Mouse (Mus musculus) neural tube, embryonic 12.5 days (tissue): ENCODE results near the gene 4930568D16Rik. TPM values are rescaled to one million over a fixed set of nuclear protein-coding genes. Genes with fewer than 3 reads are reported as not detected.

Source experiments
- ATAC-seq: fragments of 200-750 bp; cut with Nextera tagmentation; 2 replicates; pipeline ENCODE4 v1.8.0; 2017; ENCODE audit warnings: low read depth, mild to moderate bottlenecking, moderate TSS enrichment, moderate library complexity; ENCODE audit not compliant: low FRiP score
- H3K27ac ChIP-seq: fragments of 300-500 bp; sonication (generic); 2 replicates; pipeline ENCODE4 v1.5.1; 2016
- H3K27me3 ChIP-seq: fragments of 300-500 bp; sonication (generic); replicated peaks from 2 replicates; pipeline ENCODE4 v1.6.1; 2016; ENCODE audit warnings: mild to moderate bottlenecking
- H3K36me3 ChIP-seq: fragments of 300-500 bp; sonication (generic); 2 replicates; pipeline ENCODE4 v1.6.1; 2016; ENCODE audit warnings: mild to moderate bottlenecking
- H3K4me1 ChIP-seq: fragments of 300-500 bp; sonication (generic); 2 replicates; pipeline ENCODE4 v1.6.1; 2016
- H3K4me2 ChIP-seq: fragments of 300-500 bp; sonication (generic); replicated peaks from 2 replicates; pipeline ENCODE4 v1.6.1; 2016; ENCODE audit warnings: mild to moderate bottlenecking
- H3K4me3 ChIP-seq: fragments of 300-500 bp; sonication (generic); 2 replicates; pipeline ENCODE4 v1.5.1; 2016
- H3K9ac ChIP-seq: fragments of 300-500 bp; sonication (generic); 2 replicates; pipeline ENCODE4 v1.6.1; 2016; ENCODE audit warnings: mild to moderate bottlenecking
- H3K9me3 ChIP-seq: fragments of 300-500 bp; sonication (generic); 2 replicates; pipeline ENCODE4 v1.6.1; 2016; ENCODE audit warnings: mild to moderate bottlenecking
- WGBS: fragments of 180-500 bp; shearing (Covaris S2); methylation state at CpG from one replicate; pipeline ENCODE4 v1.1.7; 2016; 5-methylcytosine and 5-hydroxymethylcytosine counted together
- polyA plus RNA-seq: library from polyadenylated mRNA; unstranded; fragments of >200 nt; fragmentation: Nextera tagmentation; extraction: Ambion mirVana; gene quantifications from 2 replicates; pipeline ENCODE4 v1.2.1, GENCODE M21; 2016

Gene 4930568D16Rik
- polyA plus RNA-seq, 1 experiment from 2014 or later = not detected

DNA sequence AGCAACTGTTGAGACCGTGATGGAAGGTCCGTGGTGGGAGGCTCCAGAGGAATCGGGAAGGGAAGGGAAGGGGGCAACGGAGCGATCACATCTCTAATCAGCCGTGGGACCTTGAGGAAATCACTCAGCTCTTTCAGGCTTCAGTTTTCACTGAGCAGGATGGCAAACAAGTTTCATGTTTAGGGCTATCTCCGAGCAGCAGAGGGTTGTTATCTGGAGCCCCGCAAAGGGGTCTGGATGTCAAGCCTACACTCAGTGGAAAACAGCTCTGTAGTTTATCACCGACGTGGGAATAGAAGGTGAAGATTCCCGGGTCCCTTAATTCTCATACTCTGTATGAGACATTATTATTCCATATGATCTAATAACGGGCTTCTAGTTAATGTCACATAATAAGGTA, 49.1 kb downstream of the 4930568D16Rik start:
- Histone ChIP-seq H3K4me2 (no peak overlapping the region), H3K9ac (no peak overlapping the region), H3K4me3 (no peak overlapping the region), H3K4me1 (no peaks in the 10 kb centered on the region), H3K27me3 (no peaks in the 10 kb centered on the region), H3K9me3 (no peaks in the 10 kb centered on the region), H3K36me3 (no peaks in the 10 kb centered on the region), H3K27ac (no peak overlapping the region)
- WGBS = 91% methylated on average over 12 of the region's 12 CpGs
- no peak for ATAC-seq

DNA sequence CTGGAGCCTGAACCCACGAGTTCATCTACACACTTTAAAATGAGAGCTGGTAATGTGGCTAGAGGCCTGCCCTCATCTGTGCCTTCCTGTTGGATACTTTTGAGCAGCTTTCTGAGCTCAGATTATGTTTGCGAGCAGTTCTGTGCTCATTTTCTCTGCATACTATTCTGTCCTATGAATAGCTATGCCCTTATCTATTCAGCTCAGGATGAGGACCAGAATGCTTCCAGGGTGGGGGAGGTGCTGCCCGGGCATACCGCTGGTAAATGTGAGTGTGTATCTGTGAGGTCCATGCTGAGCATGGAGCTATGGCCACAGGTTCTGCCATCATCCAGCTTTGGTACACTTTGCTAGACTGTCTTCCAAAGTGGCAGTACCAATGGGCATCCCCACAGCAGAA, 49.9 kb downstream of the 4930568D16Rik start:
- H3K36me3 ChIP-seq = no peaks in the 10 kb centered on the region
- no peak overlapping the region for H3K27ac ChIP-seq
- no peaks in the 10 kb centered on the region for H3K27me3 ChIP-seq
- no peaks in the 10 kb centered on the region for H3K4me1 ChIP-seq
- H3K4me3 ChIP-seq = no peak overlapping the region
- H3K9ac ChIP-seq = no peak overlapping the region
- H3K4me2 ChIP-seq = no peak overlapping the region
- 89% methylated on average over 4 of the region's 4 CpGs for WGBS
- H3K9me3 ChIP-seq = no peaks in the 10 kb centered on the region
- no peak for ATAC-seq

DNA sequence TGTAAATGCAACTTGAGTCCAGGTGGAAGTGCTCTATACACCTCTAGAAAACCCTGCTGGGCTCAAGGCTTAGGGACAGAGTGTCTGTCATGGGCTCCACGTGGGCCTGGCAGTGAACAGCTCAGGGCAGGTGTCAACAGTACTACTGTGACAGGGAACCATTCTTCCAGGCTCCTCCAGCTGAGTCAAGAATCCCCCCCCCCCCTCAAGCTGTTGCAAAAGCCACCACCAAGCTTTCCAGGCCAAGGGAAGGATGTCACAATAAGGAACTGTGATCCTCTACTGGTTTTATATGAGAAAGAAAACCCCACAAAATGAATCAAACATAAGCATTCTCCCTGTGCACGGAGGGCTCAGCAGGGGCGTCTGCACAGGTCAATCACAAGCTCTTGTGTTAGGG, 53.2 kb downstream of the 4930568D16Rik start:
- Histone ChIP-seq H3K4me3 (no peak overlapping the region), H3K9ac (no peak overlapping the region), H3K9me3 (no peaks in the 10 kb centered on the region), H3K27ac (no peak overlapping the region), H3K4me1 (no peaks in the 10 kb centered on the region), H3K36me3 (no peaks in the 10 kb centered on the region), H3K27me3 (no peaks in the 10 kb centered on the region), H3K4me2 (no peak overlapping the region)
- WGBS = 47% methylated on average over 3 of the region's 3 CpGs
- no peak for ATAC-seq

DNA sequence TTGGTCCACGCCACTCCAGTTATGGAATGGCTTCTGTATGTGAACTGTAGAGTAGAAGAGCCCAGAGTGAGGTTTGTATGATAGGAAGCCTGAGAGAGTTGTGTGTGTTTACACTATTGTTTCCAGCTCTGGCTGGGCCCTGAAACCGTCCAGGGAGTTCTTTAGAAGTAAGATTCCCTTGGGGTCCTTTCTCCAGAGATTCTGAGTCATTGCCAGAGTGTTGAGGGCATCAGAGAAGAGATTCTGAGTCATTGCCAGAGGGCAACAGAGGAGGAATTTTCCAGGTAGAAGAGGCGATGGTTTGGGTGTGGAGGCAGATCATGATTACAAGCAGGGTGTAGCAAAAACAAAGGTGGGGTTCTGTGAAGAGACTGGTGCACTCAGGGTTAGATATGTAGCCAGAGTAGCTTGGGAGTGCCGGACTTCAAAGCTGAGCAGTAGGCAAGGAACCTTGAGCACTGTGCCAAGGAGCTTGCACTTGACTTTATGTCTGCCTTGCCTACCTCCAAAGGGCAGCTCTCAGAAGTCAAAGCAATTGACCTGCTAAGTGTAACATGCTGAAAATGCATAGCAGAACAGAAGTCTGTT, 57.5 kb downstream of the 4930568D16Rik start:
- no peaks in the 10 kb centered on the region for H3K9me3 ChIP-seq
- no peak overlapping the region for H3K9ac ChIP-seq
- H3K27ac ChIP-seq = no peak overlapping the region
- no peak for ATAC-seq
- no peak overlapping the region for H3K4me3 ChIP-seq
- no peak overlapping the region for H3K4me2 ChIP-seq
- no peaks in the 10 kb centered on the region for H3K27me3 ChIP-seq
- no peaks in the 10 kb centered on the region for H3K36me3 ChIP-seq
- 87% methylated on average over 4 of the region's 4 CpGs for WGBS
- no peaks in the 10 kb centered on the region for H3K4me1 ChIP-seq

DNA sequence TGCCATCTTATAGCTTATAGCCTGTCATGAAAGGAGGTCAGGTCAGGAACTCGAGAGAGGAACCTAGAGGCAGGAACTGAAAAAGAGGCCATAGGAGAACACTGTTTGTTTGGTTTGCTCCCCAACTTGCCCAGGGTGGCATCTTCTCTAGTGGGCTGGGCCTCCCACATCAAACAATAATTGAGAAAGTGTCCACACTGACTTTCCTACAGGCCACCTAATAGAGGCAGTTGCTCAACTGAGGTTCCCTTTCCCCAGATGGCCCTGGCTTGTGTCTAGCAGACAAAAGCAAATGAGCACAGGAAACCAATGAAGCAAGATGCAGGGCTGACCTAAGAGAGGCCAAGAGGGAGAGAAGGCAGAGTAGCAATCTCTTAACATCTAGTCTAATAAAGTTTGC, 59.4 kb downstream of the 4930568D16Rik start:
- Histone ChIP-seq H3K9ac (no peak overlapping the region), H3K27ac (no peak overlapping the region), H3K4me2 (no peak overlapping the region), H3K4me3 (no peak overlapping the region), H3K9me3 (no peaks in the 10 kb centered on the region), H3K4me1 (no peaks in the 10 kb centered on the region; the same call in 1 of the 2 replicates), H3K27me3 (no peaks in the 10 kb centered on the region), H3K36me3 (no peaks in the 10 kb centered on the region)
- 74% methylated on average over 1 of the region's 1 CpGs for WGBS
- no peak for ATAC-seq

Other genes with a start within 250 kb of the 4930568D16Rik start
- 345 and 414 TPM in 2 replicates for gene Rab14, start 166.6 kb downstream of the 4930568D16Rik start, polyA plus RNA-seq
- 39.0 and 41.0 TPM in 2 replicates for gene Gsn, start 111.3 kb downstream of the 4930568D16Rik start, polyA plus RNA-seq
- gene Stom, start 30.8 kb downstream of the 4930568D16Rik start, polyA plus RNA-seq = 10.8 and 14.3 TPM in 2 replicates
- gene 4930402F06Rik, start 29.4 kb upstream of the 4930568D16Rik start, polyA plus RNA-seq = not detected in 2 replicates
- 9.0 and 9.5 TPM in 2 replicates for gene Ggta1, start 95.5 kb upstream of the 4930568D16Rik start, polyA plus RNA-seq
- gene Dab2ip, start 190.5 kb upstream of the 4930568D16Rik start, polyA plus RNA-seq = 65.7 and 77.7 TPM in 2 replicates